Mouse (Mus musculus): ENCODE data around the gene Hist1h2bm. TPM values are rescaled to one million over a fixed set of nuclear protein-coding genes. Genes with fewer than 3 reads are reported as not detected.

The Hist1h2bm gene
- polyA plus RNA-seq (2012; rRNA removed): 8.9 and 11.6 TPM in 2 replicates

GRCm38 (mm10) chr13:21721757-21722372 is at the start of gene Hist1h2bm:
Gene Hist1h2bm (plus strand): TSS chr13:21722044.

GRCm38 (mm10) chr13:21677305-21677704 is 44.5 kb upstream of the Hist1h2bm start, which contains the start of gene Olfr1360:
Gene Olfr1360 (minus strand): TSS chr13:21677405.

GRCm38 (mm10) chr13:21697811-21698210 is 24.0 kb upstream of the Hist1h2bm start, which contains the start of gene Olfr1359:
Gene Olfr1359 (plus strand): TSS chr13:21698111.

GRCm38 (mm10) chr13:21715864-21716539 is 5.8 kb upstream of the Hist1h2bm start, which contains the start of the genes Hist1h2bl and Hist1h2ai:
Gene Hist1h2bl (minus strand): TSS chr13:21716143.
Gene Hist1h2ai (plus strand): TSS chr13:21716422.

GRCm38 (mm10) chr13:21717397-21718357 is 4.2 kb upstream of the Hist1h2bm start, which contains the start of gene Hist1h3h:
Gene Hist1h3h (plus strand): TSS chr13:21717659.

GRCm38 (mm10) chr13:21734906-21735767 is 13.3 kb downstream of the Hist1h2bm start, which contains the start of gene Hist1h4j:
Gene Hist1h4j (plus strand): TSS chr13:21735064.

GRCm38 (mm10) chr13:21750159-21751017 is 28.5 kb downstream of the Hist1h2bm start, which contains the start of gene Hist1h4k:
Gene Hist1h4k (minus strand): TSS chr13:21750505.

GRCm38 (mm10) chr13:21753524-21754285 is 31.9 kb downstream of the Hist1h2bm start, which contains the start of the genes Hist1h2ak and Hist1h2bn:
Gene Hist1h2ak (minus strand): TSS chr13:21753827.
Gene Hist1h2bn (plus strand): TSS chr13:21754123.

Other genes with a start within 250 kb of the Hist1h2bm start
- gene Zkscan4, start 243.1 kb upstream of the Hist1h2bm start, polyA plus RNA-seq (2012; rRNA removed): 1.6 and 2.2 TPM in 2 replicates
- not detected in 2 replicates for gene Gm10065, start 242.6 kb upstream of the Hist1h2bm start, polyA plus RNA-seq (2012; rRNA removed)
- gene AK157302, start 226.8 kb upstream of the Hist1h2bm start, polyA plus RNA-seq (2012; rRNA removed): 0.14 TPM in 1 of 2 replicates, not detected in the other
- 9.0 and 18.5 TPM in 2 replicates for gene Gm11273, start 220.6 kb upstream of the Hist1h2bm start, polyA plus RNA-seq (2012; rRNA removed)
- gene Zkscan8, start 190.9 kb upstream of the Hist1h2bm start, polyA plus RNA-seq (2012; rRNA removed): 3.6 and 3.9 TPM in 2 replicates
- gene Olfr1366, start 179.2 kb upstream of the Hist1h2bm start, polyA plus RNA-seq (2012; rRNA removed): not detected in 2 replicates
- gene Olfr1535, start 162.2 kb upstream of the Hist1h2bm start, polyA plus RNA-seq (2012; rRNA removed): not detected in 2 replicates
- gene Olfr1364, start 140.3 kb upstream of the Hist1h2bm start, polyA plus RNA-seq (2012; rRNA removed): not detected in 2 replicates
- not detected in 2 replicates for gene Olfr1362, start 108.0 kb upstream of the Hist1h2bm start, polyA plus RNA-seq (2012; rRNA removed)
- gene Olfr11, start 79.5 kb upstream of the Hist1h2bm start, polyA plus RNA-seq (2012; rRNA removed): not detected in 2 replicates
- not detected in 2 replicates for gene Olfr1361, start 58.7 kb upstream of the Hist1h2bm start, polyA plus RNA-seq (2012; rRNA removed)
- not detected in 2 replicates for gene Olfr1360, start 44.6 kb upstream of the Hist1h2bm start, polyA plus RNA-seq (2012; rRNA removed)
- gene Olfr1359, start 23.9 kb upstream of the Hist1h2bm start, polyA plus RNA-seq (2012; rRNA removed): not detected in 2 replicates
- 7.5 and 13.6 TPM in 2 replicates for gene Hist1h2bl, start 5.9 kb upstream of the Hist1h2bm start, polyA plus RNA-seq (2012; rRNA removed)
- gene Hist1h2ai, start 5.6 kb upstream of the Hist1h2bm start, polyA plus RNA-seq (2012; rRNA removed): 82.9 and 155 TPM in 2 replicates
- gene Hist1h3h, start 4.4 kb upstream of the Hist1h2bm start, polyA plus RNA-seq (2012; rRNA removed): 77.1 and 77.2 TPM in 2 replicates
- 7.1 and 10.2 TPM in 2 replicates for gene Hist1h4j, start 13.0 kb downstream of the Hist1h2bm start, polyA plus RNA-seq (2012; rRNA removed)
- gene Hist1h4k, start 28.5 kb downstream of the Hist1h2bm start, polyA plus RNA-seq (2012; rRNA removed): 40.6 and 44.5 TPM in 2 replicates
- 46.6 and 59.1 TPM in 2 replicates for gene Hist1h2ak, start 31.8 kb downstream of the Hist1h2bm start, polyA plus RNA-seq (2012; rRNA removed)
- gene Hist1h2bn, start 32.1 kb downstream of the Hist1h2bm start, polyA plus RNA-seq (2012; rRNA removed): 20.8 and 32.3 TPM in 2 replicates
- gene Hist1h1b, start 58.6 kb downstream of the Hist1h2bm start, polyA plus RNA-seq (2012; rRNA removed): 2.2 and 3.3 TPM in 2 replicates
- 60.0 and 85.2 TPM in 2 replicates for gene Hist1h3i, start 61.3 kb downstream of the Hist1h2bm start, polyA plus RNA-seq (2012; rRNA removed)
- 25.0 and 44.3 TPM in 2 replicates for gene Hist1h2an, start 65.2 kb downstream of the Hist1h2bm start, polyA plus RNA-seq (2012; rRNA removed)
- 7.3 and 7.7 TPM in 2 replicates for gene Hist1h2bp, start 65.4 kb downstream of the Hist1h2bm start, polyA plus RNA-seq (2012; rRNA removed)
- 28.9 and 46.9 TPM in 2 replicates for gene Hist1h2bq, start 88.2 kb downstream of the Hist1h2bm start, polyA plus RNA-seq (2012; rRNA removed)
- gene Hist1h2ao, start 88.4 kb downstream of the Hist1h2bm start, polyA plus RNA-seq (2012; rRNA removed): not detected in 2 replicates
- gene Hist1h4m, start 89.7 kb downstream of the Hist1h2bm start, polyA plus RNA-seq (2012; rRNA removed): not detected in 2 replicates
- gene Hist1h4n, start 110.2 kb downstream of the Hist1h2bm start, polyA plus RNA-seq (2012; rRNA removed): 30.0 and 31.2 TPM in 2 replicates
- 1,050 and 1,797 TPM in 2 replicates for gene Hist1h2ap, start 111.5 kb downstream of the Hist1h2bm start, polyA plus RNA-seq (2012; rRNA removed)
- 23.0 and 38.8 TPM in 2 replicates for gene Hist1h2br, start 111.7 kb downstream of the Hist1h2bm start, polyA plus RNA-seq (2012; rRNA removed)
- gene Zfp184, start 223.1 kb downstream of the Hist1h2bm start, polyA plus RNA-seq (2012; rRNA removed): 3.0 and 4.7 TPM in 2 replicates

Measured in ovary, adult 2 months (tissue).